Mouse (Mus musculus): Measurements from ENCODE around the gene Gnptg.

GRCm38 (mm10) chr17:25288842-25289241, 48.9 kb upstream of the Gnptg start:
- TF ChIP-seq POLR2A (IDR thresholded peaks at IDR 0.05; ENCODE audit: control insufficient read depth in 1 of 2, insufficient read depth in 1 of 2, low read depth in 1 of 2, low read length in 2 of 2, poor library complexity in 1 of 2) (no peak), SMC3 (IDR thresholded peaks at IDR 0.05; ENCODE audit: low read depth, low read length) (peak; percentile 80), MXI1 (IDR thresholded peaks at IDR 0.05; ENCODE audit: low read depth, low read length) (no peak), CHD2 (IDR thresholded peaks at IDR 0.05; ENCODE audit: low read length) (no peak), ETS1 (IDR thresholded peaks at IDR 0.05; ENCODE audit: low read depth, low read length) (no peak), CTCF (IDR thresholded peaks at IDR 0.05 in 2 of 3, conservative IDR thresholded peaks at IDR 0.05 in 1 of 3; ENCODE audit: control insufficient read depth in 1 of 3, insufficient read depth in 1 of 3, low read depth in 2 of 3, low read length in 3 of 3, poor library complexity in 1 of 3, severe bottlenecking in 1 of 3) (peak; percentile 89 to 92 (median 91)), RAD21 (IDR thresholded peaks at IDR 0.05; ENCODE audit: low read depth, low read length) (peak; percentile 60), MEF2A (IDR thresholded peaks at IDR 0.05; ENCODE audit: extremely low read depth, insufficient replicate concordance, low read depth, low read length, poor library complexity, severe bottlenecking) (no peak), MAFK (IDR thresholded peaks at IDR 0.05; ENCODE audit: borderline replicate concordance, low read depth, low read length) (no peak), HCFC1 (IDR thresholded peaks at IDR 0.05; ENCODE audit: low read depth, low read length) (no peak), EP300 (IDR thresholded peaks at IDR 0.05; ENCODE audit: low read depth in 1 of 2, low read length in 2 of 2) (no peak), MAZ (IDR thresholded peaks at IDR 0.05; ENCODE audit: low read depth, low read length) (no peak), USF1 (IDR thresholded peaks at IDR 0.05; ENCODE audit: low read depth, low read length) (no peak)
